Mouse (Mus musculus) limb, embryonic 14.5 days (tissue): ENCODE data around the gene Trmt6. TPM values are rescaled to one million over a fixed set of nuclear protein-coding genes. Genes with fewer than 3 reads are reported as not detected.

ENCODE experiments used
- ATAC-seq: fragments of 200-750 bp; cut with Nextera tagmentation; 2 replicates; pipeline ENCODE4 v1.8.0; 2017; ENCODE audit warnings: low read depth, moderate number of reproducible peaks, moderate TSS enrichment; ENCODE audit not compliant: low FRiP score
- DNase-seq: peaks from one replicate; pipeline ENCODE4 v3.0.0-alpha.2; 2015; ENCODE audit warnings: low spot score
- H3K27ac ChIP-seq: fragments of 300-500 bp; sonication (generic); replicated peaks from 2 replicates; pipeline ENCODE4 v1.5.1; 2014; ENCODE audit warnings: low read depth, mild to moderate bottlenecking, low read length, moderate library complexity, mixed read lengths
- H3K27me3 ChIP-seq: fragments of 300-500 bp; sonication (generic); 2 replicates; pipeline ENCODE4 v1.6.1; 2014; ENCODE audit warnings: low read length, mixed read lengths; ENCODE audit not compliant: control insufficient read depth, insufficient read depth
- H3K36me3 ChIP-seq: fragments of 300-500 bp; sonication (generic); 2 replicates; pipeline ENCODE4 v1.6.1; 2014; ENCODE audit warnings: mild to moderate bottlenecking, low read length, moderate library complexity, mixed read lengths; ENCODE audit not compliant: control insufficient read depth, insufficient read depth
- H3K4me1 ChIP-seq: fragments of 300-500 bp; sonication (generic); 2 replicates; pipeline ENCODE4 v1.6.1; 2014; ENCODE audit warnings: antibody characterized with exemption, low read length, mixed read lengths; ENCODE audit not compliant: control insufficient read depth, insufficient read depth
- H3K4me2 ChIP-seq: fragments of 300-500 bp; sonication (generic); replicated peaks from 2 replicates; pipeline ENCODE4 v1.6.1; 2014; ENCODE audit warnings: low read depth, mild to moderate bottlenecking, low read length, moderate library complexity; ENCODE audit not compliant: severe bottlenecking
- H3K4me3 ChIP-seq: fragments of 300-500 bp; sonication (generic); replicated peaks from 2 replicates; pipeline ENCODE4 v1.5.1; 2014; ENCODE audit warnings: low read length
- H3K9ac ChIP-seq: fragments of 300-500 bp; sonication (generic); 2 replicates; pipeline ENCODE4 v1.6.1; 2014; ENCODE audit warnings: mild to moderate bottlenecking, low read depth, low read length, moderate library complexity; ENCODE audit not compliant: severe bottlenecking
- H3K9me3 ChIP-seq: fragments of 300-500 bp; sonication (generic); 2 replicates; pipeline ENCODE4 v1.6.1; 2016; ENCODE audit warnings: low read length; ENCODE audit not compliant: control insufficient read depth
- POLR2A ChIP-seq: fragments of 200-500 bp; IDR thresholded peaks from 2 replicates; pipeline ENCODE4 v1.8.0; 2012; ENCODE audit warnings: inconsistent platforms, mild to moderate bottlenecking, moderate library complexity, borderline replicate concordance; ENCODE audit not compliant: insufficient read depth, insufficient read length; ENCODE audit errors: extremely low read depth
- WGBS: fragments of 180-500 bp; shearing (Covaris S2); extraction: QIAGEN DNeasy Blood & Tissue Kit; methylation state at CpG from one replicate; pipeline ENCODE4 v1.1.7; 2014; 5-methylcytosine and 5-hydroxymethylcytosine counted together
- polyA plus RNA-seq, 2 experiments: library from polyadenylated mRNA; depleted of rRNA in 1 of 2; stranded (reverse) in 1 of 2; unstranded in 1 of 2; fragments of >200 nt; fragmentation: Nextera tagmentation in 1 of 2; extraction: Ambion mirVana in 1 of 2; gene quantifications; 2 replicates each; pipeline versions ENCODE4 v1.2.1 to v1.2.3; 2012 to 2014

Gene Trmt6
- polyA plus RNA-seq, 2 experiments = 22.1 to 29.1 TPM

GRCm38 (mm10) chr2:132853051-132853450 is 37.2 kb upstream of the Trmt6 start:
- Histone ChIP-seq H3K4me3 (no peak overlapping the region), H3K9me3 (no peaks in the 10 kb centered on the region), H3K4me1 (no peaks in the 10 kb centered on the region; the same call in 1 of the 2 replicates), H3K4me2 (no peak overlapping the region), H3K9ac (no peak overlapping the region), H3K27me3 (no peaks in the 10 kb centered on the region), H3K36me3 (peaks cover 29% of the 10 kb centered on the region), H3K27ac (no peak overlapping the region)
- 90% methylated on average over 1 of the region's 1 CpGs for WGBS
- DNase-seq (no peak), ATAC-seq (no peak)
- TF ChIP-seq POLR2A = no peak

- H3K9ac ChIP-seq = no peak overlapping the region
- no peaks in the 10 kb centered on the region for H3K9me3 ChIP-seq
- ATAC-seq = no peak
- 93% methylated on average over 6 of the region's 6 CpGs for WGBS
- no peaks in the 10 kb centered on the region for H3K27me3 ChIP-seq
- no peak overlapping the region for H3K4me3 ChIP-seq
- H3K27ac ChIP-seq = no peak overlapping the region
- H3K36me3 ChIP-seq = peaks cover 25% of the 10 kb centered on the region
- H3K4me2 ChIP-seq = no peak overlapping the region
- peaks cover 7% of the 10 kb centered on the region for H3K4me1 ChIP-seq
- no peak for DNase-seq
- no peak for TF ChIP-seq POLR2A
These were observed 33.3 kb upstream of the Trmt6 start for GRCm38 (mm10) chr2:132849141-132849540.

- Histone ChIP-seq H3K4me3 (no peak overlapping the region; the same call in 1 of the 2 replicates), H3K9ac (no peak overlapping the region), H3K9me3 (no peaks in the 10 kb centered on the region), H3K4me2 (peak overlapping the region; percentile 76; the same call in 1 of the 2 replicates), H3K4me1 (peaks cover 7% of the 10 kb centered on the region), H3K27ac (no peak overlapping the region), H3K27me3 (no peaks in the 10 kb centered on the region), H3K36me3 (peaks cover 17% of the 10 kb centered on the region; the same call in 1 of the 2 replicates)
- WGBS = 90% methylated on average over 4 of the region's 4 CpGs
- no peak for DNase-seq
- ATAC-seq = no peak
- no peak for TF ChIP-seq POLR2A
These were observed 32.5 kb upstream of the Trmt6 start for GRCm38 (mm10) chr2:132848361-132848760.

GRCm38 (mm10) chr2:132847581-132847980 is 31.7 kb upstream of the Trmt6 start:
- H3K27me3 ChIP-seq = no peaks in the 10 kb centered on the region
- no peak overlapping the region for H3K27ac ChIP-seq
- peaks cover 7% of the 10 kb centered on the region for H3K4me1 ChIP-seq
- H3K4me2 ChIP-seq = peak overlapping the region; percentile 76
- peak overlapping the region; percentile 75 for H3K4me3 ChIP-seq
- peak overlapping the region; percentile 91 for H3K9ac ChIP-seq
- no peak for TF ChIP-seq POLR2A
- ATAC-seq = no peak
- peaks cover 15% of the 10 kb centered on the region; the same call in 1 of the 2 replicates for H3K36me3 ChIP-seq
- no peak for DNase-seq
- 26% methylated on average over 7 of the region's 7 CpGs for WGBS
- H3K9me3 ChIP-seq = no peaks in the 10 kb centered on the region

GRCm38 (mm10) chr2:132846407-132847358 is 30.8 kb upstream of the Trmt6 start, which contains the start of gene Crls1:
Gene Crls1 (plus strand): TSS chr2:132846666.
- Histone ChIP-seq H3K36me3 (peaks cover 9% of the 10 kb centered on the region; the same call in 1 of the 2 replicates), H3K4me3 (peak within 1 kb of the TSS; percentile 75), H3K9me3 (no peaks in the 10 kb centered on the region), H3K27me3 (no peaks in the 10 kb centered on the region), H3K4me2 (peak within 1 kb of the TSS; percentile 76), H3K9ac (peak within 1 kb of the TSS; percentile 91), H3K4me1 (peaks cover 7% of the 10 kb centered on the region), H3K27ac (peak within 1 kb of the TSS; percentile 69)
- WGBS = under 1% methylated on average over 78 of the region's 96 CpGs
- TF ChIP-seq POLR2A = peak; percentile 78; the same call in 1 of the 2 replicates
- DNase-seq = peak; percentile 87
- ATAC-seq = peak; percentile 91
